Mouse (Mus musculus) left cerebral cortex, postnatal 4 days (tissue): ENCODE results near the gene Pet100. TPM values are rescaled to one million over a fixed set of nuclear protein-coding genes. Genes with fewer than 3 reads are reported as not detected.
"Not testable (repeated sequence)": the region's sequence is repeated elsewhere in the genome, so short reads cannot be mapped to it uniquely, and the experiment has no call there.

Experiments used
- DNase-seq: peaks from one replicate; pipeline ENCODE4 v3.0.0-alpha.2; 2022
- intact Hi-C: fragments of 180-260 bp; cut with DNase I; formaldehyde crosslinking; loops from one replicate; pipeline ENCODE4 v1.15.1; 2025
- total RNA-seq, 2 experiments: library from RNA; stranded (reverse); gene quantifications; 2 replicates each; pipeline ENCODE4 v1.2.3; 2021

The Pet100 gene
- 10 to 100 TPM; 60.0 to 63.3 TPM for total RNA-seq

DNA sequence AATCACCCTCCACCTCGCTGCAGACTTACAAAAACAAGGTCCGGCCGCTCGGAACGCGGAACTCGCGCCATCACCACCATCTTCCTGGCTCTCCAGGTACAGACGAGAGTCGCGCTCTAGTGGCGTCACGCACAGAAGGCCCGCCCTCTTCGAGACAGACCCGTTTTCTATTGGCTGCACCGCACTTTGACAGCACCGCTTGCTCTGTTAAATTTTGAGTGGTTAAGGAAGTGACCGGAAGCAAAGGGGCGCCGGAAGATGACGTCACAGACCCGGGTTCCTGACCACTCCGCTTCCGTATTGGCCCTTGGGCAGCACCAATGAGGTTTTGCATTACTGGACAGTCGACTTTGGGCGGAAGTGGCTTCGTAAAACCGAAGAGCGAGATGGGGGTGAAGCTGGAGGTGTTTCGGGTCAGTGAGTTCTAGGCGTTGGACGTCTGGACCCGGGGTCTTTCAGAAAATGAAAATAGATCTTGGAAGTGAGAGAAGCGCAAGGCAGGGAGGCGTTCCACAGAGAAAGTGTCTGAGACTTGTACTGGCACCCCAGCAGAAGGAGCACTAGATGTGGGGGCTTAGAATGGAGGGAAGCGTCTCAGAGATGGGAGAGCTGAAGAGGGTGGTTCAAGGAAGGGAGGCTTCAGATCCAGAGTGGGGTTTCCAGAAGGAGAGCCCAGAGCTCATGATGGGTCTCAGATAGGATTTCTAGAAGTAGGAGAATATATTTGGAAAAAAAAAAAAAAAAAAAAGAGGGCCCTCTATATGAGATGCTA, at the start of gene Pet100, which contains the start of gene Xab2:
Pet100 (plus strand) TSS at position 350 of the 772 bp plus-strand sequence.
Xab2 (minus strand) TSS at position 118 of the 772 bp plus-strand sequence.
- peak; percentile 98 for DNase-seq

DNA sequence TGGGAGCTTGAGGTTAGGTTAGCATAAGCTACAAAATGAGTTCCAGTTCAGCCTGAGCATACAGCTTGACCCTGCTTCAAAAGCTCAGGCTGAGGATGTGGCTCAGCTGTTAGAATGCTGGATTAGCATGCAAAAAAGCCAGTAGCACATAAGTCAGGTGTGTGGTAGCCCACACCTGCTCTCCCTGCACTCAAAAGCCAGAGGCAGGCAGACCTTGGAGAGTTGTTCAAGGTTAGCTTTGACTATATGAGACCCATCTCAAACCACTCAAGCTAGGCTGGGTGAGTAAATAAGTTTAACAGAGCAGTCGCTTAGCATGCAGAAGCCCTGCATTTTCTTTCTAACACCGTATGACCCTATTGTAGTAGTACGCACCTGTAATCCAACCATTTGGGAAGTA, 46.8 kb upstream of the Pet100 start:
- no peak for DNase-seq
- intact Hi-C loops: no loop called here

More for the DNA sequence above, at the start of gene Pet100, which contains the start of gene Xab2:
- intact Hi-C loops: no loop called here

DNA sequence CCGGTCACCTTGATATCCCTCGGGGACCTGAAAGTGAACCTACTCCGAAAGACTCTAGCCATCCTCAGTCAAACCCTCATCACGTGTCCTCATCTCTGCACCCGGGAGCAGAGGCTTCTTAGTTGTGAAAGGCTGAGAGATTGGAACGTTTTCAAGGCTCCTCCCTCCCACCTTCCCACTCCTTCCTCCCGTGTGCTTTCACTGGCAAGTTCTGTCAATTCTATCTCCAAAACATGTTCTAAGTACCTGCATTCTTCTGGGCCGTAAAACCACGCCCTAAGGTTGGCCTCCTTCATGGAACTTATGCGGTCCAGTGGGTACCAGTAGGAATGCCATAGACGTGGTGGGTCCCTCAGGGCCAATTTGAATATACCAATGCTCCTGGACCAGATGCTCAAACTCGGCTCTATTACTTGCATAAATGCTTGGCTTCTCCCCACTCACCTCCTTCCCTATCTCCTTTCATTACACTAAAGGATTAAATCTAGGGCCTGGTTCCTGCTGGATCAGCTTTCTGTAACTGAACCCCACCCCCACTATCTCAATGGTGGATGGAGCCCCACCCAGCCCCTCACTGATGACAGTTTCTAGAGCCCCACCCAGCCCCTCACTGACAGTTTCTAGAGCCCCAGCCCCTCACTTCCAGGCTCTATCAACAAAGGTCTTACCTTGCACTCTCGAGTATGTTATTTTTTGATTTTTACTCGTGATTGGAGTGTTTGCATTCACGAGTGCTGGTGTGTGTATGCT, 45.0 kb upstream of the Pet100 start:
- DNase-seq: no peak
- intact Hi-C loops: no loop called here

DNA sequence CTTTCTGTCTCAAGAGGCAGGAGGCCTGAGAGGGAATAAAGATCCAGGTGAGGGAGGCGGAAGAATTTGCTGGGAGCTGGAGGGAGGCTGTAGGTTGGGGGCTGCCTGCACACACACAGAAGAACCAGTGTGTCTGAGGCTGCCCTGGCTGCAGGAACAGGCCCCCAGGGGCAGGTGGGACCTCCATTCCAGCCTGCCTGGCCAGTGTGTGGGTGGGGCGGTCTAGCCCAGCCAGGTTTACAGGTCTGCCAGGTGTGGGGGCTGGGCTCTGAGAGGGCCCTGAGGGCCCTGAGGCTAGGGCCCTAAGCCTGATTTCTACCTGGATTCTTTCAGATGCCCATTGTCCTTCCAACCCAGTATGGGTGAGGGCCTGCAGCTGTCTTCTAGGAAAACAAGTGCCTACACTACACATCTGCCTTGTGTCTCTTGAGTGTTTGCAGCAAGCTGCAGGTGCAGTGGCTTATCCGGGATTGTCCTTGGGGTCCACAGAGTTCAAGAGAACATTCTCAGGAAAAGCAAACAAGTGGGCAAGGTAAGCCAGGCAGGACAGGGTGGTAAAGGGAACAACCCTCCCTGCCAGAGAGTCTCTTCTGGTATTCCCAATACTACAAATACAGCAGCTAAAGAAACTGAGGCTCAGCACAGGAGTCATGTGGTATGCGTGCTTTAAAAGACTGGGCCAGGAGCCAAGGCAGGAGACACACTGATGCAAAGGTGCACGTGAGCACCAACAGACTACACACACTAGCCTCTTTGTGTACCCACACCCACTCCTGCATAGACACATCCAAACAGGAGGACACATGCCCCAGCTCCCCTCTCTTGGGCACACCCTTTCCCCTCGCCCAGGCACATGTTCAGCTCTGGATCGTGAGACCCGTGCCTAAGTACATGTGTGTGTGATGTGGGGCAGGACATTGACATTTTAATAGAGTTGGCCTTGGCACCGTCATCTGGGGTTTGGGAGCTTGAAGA, 41.7 kb upstream of the Pet100 start:
- intact Hi-C loops: no loop called here

DNA sequence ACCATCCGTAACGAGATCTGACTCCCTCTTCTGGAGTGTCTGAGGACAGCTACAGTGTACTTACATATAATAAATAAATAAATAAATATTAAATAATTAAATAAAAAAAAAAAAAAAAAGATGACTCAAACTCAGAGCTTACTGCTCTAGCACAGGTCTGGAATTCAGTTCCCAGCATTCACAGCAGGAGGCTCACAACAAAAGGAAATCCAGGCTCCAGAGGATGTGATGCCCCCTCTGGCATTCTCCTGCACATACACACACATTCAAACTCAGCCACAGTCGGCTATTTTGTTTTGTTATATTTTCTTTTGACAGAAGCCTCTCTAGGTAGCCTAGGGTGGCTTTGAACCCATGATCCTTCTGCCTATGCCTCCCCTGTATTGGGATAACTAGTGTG, 39.4 kb upstream of the Pet100 start:
- intact Hi-C loops, DNase-seq: not testable (repeated sequence)

More for the DNA sequence above, 41.7 kb upstream of the Pet100 start:
- DNase-seq: no peak

DNA sequence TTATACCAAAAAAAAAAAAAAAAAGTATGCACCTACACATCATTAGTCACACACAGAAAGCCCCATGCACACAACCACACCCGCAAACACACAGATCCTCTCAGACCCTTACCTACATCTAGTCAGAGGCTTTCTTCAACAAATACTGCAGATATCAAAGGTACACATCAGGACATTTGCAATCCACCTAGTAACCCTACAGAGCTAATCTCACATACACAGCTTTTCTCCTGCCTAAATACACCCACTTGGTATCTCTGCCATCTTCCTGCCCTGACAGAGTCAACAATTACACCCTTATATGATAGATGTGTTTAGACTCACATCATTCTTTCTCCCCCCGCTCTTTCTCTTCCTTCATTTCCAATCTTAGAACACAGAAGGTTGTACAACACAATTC, 34.9 kb upstream of the Pet100 start:
- DNase-seq: no peak
- intact Hi-C loops: no loop called here

DNA sequence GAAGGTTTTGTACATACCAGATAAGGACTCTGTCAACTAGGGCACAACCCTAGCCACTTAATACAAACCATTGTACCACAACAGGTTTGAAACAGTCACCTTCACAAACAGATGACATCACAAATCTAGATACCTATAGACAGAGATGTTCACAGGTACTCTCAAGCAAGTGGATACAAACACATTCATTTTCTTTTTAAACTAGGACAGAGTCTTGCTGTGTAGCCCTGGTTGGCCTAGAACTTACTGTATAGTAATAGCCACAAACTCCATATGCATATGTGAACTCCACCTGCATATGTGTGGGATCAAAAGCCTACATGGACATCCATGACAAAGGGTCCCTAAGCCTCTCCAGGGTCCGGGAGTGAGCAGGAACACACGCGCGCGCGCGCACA, 34.4 kb upstream of the Pet100 start, which contains the start of gene Camsap3:
Camsap3 (plus strand) TSS at position 301 of the 398 bp plus-strand sequence.
- no peak for DNase-seq
- intact Hi-C loops: no loop called here

DNA sequence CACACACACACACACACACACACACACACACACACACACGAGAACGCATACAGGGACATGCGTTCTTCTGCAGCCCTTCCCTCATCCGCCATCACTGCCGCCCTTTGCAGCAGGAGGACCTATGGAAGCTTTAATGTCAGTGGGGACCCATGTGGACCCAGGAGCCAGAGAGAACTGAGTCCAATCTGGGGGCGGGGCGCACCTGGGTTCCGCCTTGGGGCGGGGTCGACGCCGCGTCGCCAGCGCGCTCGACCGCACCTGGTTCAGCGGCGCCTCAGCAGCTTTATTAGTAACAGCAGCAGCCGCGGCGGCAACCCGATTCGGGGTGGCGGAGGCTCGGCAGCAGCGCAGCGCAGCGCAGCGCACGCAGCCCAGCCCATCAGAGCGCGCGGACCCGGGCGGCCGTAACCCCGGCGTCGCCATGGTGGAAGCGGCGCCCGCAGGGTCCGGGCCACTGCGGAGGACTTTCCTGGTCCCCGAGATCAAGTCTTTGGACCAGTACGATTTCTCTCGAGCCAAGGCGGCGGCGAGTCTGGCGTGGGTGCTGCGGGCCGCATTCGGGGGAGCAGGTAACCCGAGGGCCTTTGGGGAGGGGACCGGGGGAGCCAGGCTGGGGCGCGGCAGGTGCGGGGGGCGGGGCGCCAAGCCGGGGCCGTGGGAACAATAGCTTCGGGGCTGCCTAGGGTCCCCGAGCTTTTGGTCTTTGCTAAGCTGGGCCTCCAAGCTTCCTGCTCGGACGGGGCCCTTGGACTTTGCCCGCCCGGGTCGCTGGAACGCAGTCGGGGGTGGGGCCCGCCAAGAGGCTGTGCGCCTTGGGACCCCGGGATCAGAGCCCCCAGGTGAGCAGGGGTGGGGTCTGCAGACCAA, 33.7 kb upstream of the Pet100 start:
- DNase-seq: peak; percentile 69
- intact Hi-C loops: no loop called here

DNA sequence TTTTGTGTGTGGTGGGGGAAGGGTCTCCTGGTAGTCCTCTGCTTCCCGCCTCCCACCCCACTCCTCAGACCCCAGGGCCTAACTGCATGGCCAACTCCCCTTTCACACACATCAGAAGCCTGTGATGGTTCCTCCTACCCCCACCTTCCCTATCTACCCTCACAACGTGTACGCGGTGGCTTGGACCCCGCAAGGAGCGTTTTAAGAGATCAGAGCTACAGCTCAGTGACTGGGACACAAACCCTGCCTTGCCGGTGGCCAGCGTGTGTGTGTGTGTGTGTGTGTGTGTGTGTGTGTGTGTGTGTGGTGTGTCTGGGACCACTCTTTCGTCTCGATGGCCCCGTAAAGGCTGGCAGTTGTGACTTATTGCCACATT, 33.1 kb upstream of the Pet100 start:
- no peak for DNase-seq
- intact Hi-C loops: no loop called here

DNA sequence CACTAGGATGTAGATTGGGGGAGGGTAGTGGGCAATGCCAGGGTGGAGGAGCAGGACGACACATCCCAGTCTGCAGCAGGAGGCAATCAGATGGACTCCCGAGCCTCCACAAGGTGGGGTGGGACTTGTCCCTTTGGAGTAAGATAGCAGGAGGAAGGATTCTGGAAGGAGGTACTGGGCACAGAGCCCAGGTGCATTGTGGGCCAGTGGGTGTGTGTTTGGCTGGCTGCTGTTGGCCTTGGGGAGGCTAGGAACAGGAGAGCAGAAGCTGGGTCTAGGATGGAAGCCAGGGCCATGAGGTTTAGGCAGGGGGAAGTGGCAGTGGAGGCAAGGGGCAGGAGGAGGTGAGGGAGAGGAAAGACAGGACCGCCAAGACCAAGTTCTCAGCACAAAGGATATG, 27.9 kb upstream of the Pet100 start:
- DNase-seq: peak; percentile 52
- intact Hi-C loops: no loop called here

DNA sequence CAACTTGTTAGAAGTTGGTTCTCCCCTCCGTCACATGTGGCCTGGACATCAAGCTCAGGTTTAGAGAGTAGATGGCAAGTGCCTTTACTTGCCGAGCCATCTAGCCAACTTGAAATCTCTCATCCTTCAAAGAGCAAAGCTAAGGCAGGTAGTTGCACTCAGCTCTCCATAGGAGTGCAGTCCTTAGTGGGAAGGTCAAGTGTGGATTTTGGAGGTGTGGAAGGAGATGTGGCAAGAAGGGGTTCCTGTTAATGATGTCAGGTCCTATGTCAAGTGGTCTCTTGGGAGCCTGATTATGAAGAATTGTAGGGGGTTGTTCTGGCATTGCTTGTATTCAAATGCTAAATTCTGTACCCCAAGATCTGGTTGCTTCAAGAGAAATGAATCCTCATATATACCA, 26.9 kb upstream of the Pet100 start:
- intact Hi-C loops: no loop called here
- DNase-seq: no peak

DNA sequence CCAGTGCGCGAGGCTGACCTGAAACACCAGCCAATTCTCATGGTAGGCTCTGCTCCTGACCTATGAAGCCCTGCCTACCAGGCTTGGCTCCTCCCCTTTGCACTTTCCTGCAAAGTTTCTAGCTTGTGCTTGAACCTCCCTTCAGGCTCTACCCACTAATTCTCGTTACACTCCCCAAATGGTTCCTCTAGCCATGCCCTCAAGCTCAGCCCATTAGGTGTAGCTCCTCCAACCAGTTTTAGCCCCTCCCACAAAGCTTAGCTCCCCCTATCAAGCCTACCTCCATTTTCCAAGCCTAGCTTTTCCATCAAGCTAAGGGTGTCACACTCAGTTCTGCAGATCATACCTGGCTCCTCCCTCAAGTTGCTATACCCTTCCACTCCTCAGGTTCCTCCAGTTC, 23.3 kb upstream of the Pet100 start:
- intact Hi-C loops: no loop called here
- DNase-seq: no peak

DNA sequence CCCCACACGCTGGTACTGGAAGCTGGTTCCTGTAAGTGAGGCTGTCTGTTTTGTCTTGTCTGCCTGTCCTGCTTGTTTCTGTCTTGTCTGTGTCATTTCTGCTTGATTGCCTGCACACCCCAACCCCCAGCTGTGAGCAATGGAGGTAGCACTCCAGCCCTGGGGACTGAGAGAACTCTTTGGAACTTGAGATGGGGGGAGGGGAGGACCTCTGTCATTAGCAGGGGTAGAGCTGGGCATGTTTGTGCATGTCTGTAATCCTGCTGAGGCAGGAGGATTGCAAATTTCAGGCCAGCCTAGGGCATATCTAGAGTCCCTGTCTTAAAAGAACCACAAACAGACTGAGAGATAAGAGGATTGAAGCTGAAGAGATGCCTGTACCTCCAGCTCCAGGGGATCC, 22.1 kb upstream of the Pet100 start:
- no peak for DNase-seq
- intact Hi-C loops: no loop called here

DNA sequence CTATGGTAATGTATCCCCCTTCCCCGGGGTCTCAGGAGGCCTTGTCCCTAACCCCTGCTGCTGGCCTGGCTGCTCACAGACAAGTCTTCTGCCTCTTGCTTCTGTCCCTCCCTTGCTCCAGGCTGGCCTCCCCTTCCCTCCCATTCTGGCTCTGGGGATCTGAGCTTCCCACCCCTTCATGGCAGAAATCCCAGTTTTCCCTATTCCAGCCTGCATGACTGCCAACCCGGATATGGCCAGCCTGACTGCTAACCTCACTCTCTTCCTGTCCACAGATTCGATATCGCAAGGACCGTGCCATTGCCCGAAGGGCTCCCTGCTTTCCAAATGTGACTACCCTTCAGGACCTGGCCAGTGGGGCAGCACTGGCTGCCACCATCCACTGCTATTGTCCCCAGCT, 20.9 kb upstream of the Pet100 start:
- intact Hi-C loops: no loop called here
- no peak for DNase-seq

DNA sequence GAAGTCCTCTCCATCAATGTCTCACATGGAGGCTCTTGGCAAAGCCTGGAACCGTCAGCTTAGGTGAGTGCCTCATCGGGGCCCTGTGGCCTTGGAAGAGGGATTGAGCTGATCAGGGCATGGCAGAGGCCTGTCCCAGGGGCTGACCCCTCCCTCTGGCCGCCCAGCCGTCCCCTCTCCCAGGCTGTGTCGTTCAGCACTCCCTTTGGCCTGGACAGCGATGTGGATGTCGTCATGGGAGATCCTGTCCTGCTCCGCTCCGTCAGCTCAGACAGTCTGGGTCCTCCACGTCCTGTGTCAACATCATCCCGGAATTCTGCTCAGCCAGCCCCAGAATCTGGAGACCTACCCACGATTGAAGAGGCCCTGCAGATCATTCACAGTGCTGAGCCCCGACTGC, 17.9 kb upstream of the Pet100 start:
- intact Hi-C loops: no loop called here
- DNase-seq: no peak

DNA sequence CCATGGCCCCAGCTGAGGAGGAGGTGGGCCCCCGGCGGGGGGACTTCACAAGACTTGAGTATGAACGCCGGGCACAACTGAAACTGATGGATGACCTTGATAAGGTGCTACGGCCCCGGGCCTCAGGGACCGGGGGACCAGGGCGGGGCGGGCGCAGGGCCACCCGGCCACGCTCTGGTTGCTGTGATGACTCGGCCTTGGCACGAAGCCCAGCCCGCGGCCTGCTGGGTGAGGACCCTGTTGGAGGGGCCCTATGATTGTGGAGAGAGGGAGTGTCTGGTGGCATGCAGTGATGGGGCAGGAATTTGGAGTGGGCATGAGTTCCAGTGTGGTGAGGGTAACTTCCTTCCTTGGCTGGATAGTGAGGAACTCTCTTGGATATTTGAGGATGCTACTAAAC, 14.8 kb upstream of the Pet100 start:
- no peak for DNase-seq
- intact Hi-C loops: no loop called here

DNA sequence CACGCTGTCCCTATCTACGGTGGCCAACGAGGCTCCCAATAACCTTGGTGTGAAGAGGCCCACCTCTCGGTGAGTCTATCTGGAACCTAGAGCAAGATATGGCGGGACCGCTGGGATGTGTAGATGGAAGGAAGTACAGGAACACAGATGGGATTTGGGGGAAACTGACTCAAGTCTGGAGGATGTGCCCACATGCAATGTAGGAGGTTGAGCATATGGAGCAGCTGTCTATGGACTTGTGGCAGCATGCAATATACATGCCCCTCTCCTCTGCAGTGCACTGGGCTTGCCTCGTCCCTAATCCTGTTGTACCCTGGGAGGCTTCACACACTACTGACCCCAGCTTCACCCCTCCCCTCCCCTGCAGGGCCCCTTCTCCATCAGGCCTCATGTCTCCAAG, 13.5 kb upstream of the Pet100 start:
- DNase-seq: no peak

DNA sequence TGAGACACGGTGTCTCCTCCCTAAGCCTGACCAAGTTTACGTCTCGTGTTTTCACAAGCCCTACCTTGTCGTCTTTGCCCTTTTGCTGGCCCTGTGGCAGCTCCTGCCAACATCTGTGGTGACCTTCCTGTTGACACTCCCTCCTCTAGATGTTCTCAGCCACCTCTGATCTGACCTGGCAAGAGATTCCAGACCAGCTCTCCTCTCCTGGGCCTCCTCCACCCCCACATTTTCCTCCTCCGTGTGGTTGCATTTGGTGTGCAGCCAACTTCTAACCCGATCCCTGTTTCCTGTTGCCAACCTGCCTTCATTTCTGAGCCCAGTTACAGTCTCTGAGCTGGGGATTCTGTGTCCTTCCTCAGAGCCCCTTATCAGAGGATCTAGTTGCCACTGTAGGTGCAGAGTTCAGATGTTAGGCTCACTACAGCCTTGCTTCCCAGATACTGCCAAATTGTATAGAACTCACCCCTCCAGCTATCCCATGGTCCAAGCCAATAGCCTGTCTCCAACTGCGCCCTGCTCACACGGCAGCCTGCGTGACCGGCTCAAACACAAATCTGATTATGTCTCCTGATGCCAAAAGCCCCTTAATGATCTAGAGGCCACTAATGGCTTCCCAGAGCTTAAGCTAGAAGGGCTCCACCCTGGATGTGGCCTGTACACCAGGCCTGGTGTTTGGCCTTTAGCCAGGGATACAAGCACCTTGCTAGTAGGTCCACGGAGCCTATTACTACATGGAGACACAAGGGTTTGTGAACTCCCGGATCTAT, 12.1 kb upstream of the Pet100 start:
- DNase-seq: no peak
- intact Hi-C loops: no loop called here

More for the DNA sequence above, 13.5 kb upstream of the Pet100 start:
- intact Hi-C loops: no loop called here

DNA sequence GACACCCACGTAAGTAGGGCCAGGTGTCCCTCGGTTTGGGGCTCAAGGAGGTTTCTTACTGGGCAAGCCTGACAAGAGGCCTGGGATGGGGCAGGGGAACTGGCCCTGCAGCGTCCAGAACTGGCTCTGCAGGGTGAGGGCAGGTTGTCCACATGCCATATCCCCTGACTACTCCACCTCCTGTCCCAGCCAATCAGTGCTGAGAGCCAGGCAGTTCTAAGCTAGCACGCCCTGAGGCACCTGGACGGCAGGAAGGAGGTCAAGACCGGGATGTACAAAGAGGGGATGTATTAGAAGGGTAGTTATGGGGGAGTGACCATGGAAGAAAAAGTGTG, 11.6 kb upstream of the Pet100 start:
- no peak for DNase-seq
- intact Hi-C loops: no loop called here
